Mouse (Mus musculus) cerebellum, adult 11-12 months (tissue): ENCODE measurements at regions not wholly inside any gene's neighbourhood (a gene's known extent, or its start where the extent isn't known, plus 50 kb on each side); places are given as distances from the start of the nearest gene placed in this dataset.

Source experiments
- DNase-seq: peaks from one replicate; pipeline ENCODE4 v3.0.0; 2022

DNA sequence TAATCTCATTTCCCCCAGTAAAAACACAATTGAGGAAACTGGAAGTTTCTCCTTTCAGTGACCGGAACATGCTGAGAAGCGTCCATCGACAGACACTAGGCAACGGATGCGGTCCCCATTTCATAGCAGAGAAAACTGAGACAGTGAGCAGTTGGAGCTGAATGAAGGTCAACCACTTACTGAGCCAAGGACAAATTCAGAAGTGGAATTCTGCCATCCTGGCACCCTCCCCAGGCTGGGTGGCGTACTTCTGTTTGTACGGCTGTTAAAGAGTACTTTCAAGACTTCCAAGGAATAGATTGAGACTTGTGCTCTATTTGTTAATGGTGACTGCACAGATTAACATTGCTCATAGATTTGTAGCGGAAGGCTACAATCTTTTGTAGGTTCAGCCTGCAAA is 54.2 kb upstream of the Bhlhe40 start:
- DNase-seq, result peak; percentile 25

DNA sequence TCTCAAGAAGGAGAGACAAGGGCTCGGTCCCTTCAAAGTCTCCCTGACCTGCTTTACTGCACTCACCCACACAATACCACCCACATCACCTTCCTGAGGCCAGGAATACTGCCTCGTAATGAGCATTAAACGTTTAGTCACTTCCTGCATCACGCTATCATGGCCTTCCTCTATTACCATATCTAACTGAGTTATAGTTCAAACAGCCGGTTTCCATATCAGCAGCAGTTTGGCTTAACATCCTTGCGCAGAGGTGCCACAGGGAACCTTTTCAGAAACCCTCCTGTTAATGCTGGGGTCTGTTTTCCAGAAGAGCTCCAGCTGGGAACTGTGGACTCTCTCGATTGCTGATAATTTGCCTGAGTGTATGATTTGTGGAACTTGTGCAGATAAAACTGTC is 52.1 kb upstream of the Bhlhe40 start:
- DNase-seq, result no peak
